Mouse (Mus musculus) CH12.LX (cell line): Measurements from ENCODE around the gene Samd4.

ENCODE experiments used
- BHLHE40 ChIP-seq: IDR thresholded peaks from 2 replicates; pipeline ENCODE4 v1.6.1; 2011; ENCODE audit warnings: mild to moderate bottlenecking, low read depth, low read length, improper control_type of control experiment
- CTCF ChIP-seq, 2 experiments: IDR thresholded peaks in 1 of 2; conservative IDR thresholded peaks in 1 of 2; 2 replicates each; pipeline ENCODE4 v1.5.1; 2011 to 2012; ENCODE audit warnings: low read depth in 2 of 2, low read length in 2 of 2, improper control_type of control experiment in 1 of 2, inconsistent platforms in 1 of 2, mild to moderate bottlenecking in 1 of 2, moderate library complexity in 1 of 2
- MAFK ChIP-seq: IDR thresholded peaks from 2 replicates; pipeline ENCODE4 v1.6.1; 2011; ENCODE audit warnings: low read length, improper control_type of control experiment; ENCODE audit not compliant: insufficient replicate concordance
- MXI1 ChIP-seq: IDR thresholded peaks from 2 replicates; pipeline ENCODE4 v1.6.1; 2011; ENCODE audit warnings: mild to moderate bottlenecking, low read depth, low read length, improper control_type of control experiment
- POLR2A ChIP-seq: IDR thresholded peaks from 2 replicates; pipeline ENCODE4 v1.6.1; 2011; ENCODE audit warnings: low read depth, mild to moderate bottlenecking, improper control_type of control experiment, low read length
- POLR2AphosphoS2 ChIP-seq: IDR thresholded peaks from 2 replicates; pipeline ENCODE4 v1.6.1; 2011; ENCODE audit warnings: low read depth, low read length, improper control_type of control experiment
- RCOR1 ChIP-seq: conservative IDR thresholded peaks from 2 replicates; pipeline ENCODE4 v1.6.1; 2012; ENCODE audit warnings: low read depth, mild to moderate bottlenecking, inconsistent platforms, low read length, improper control_type of control experiment

DNA sequence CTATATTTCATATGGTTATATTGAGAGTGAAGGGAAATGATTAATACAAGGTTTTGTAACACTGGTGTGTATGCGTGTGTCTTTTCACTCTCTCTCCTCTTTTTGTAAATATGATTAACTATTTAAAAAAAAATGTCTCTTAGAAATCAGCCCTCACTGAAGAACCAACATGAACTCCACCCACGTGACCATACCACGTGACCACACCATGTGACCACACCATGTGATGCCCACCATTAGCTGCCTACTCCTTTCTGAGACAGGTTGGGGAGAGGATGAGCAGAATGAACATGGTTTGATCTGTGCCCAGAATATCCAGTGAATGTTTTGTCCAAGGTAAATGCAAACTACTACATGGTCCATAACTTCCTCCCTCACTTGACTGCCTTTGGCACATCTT lies 223.1 kb downstream of the Samd4 start:
- TF ChIP-seq MAFK (no peak), POLR2A (no peak), RCOR1 (no peak), CTCF (conservative IDR thresholded peaks at IDR 0.05 in 1 of 2, IDR thresholded peaks at IDR 0.05 in 1 of 2; ENCODE audit: low read depth in 2 of 2, low read length in 2 of 2) (no peak), POLR2AphosphoS2 (no peak), MXI1 (no peak), BHLHE40 (no peak)
